Mouse (Mus musculus) testis, adult 2 months (tissue): ENCODE results near the gene Chrnb1.
A peak's percentile ranks its signal among the peaks of the same experiment; 100 is the strongest.

Experiments
- CTCF ChIP-seq: fragments of 200-500 bp; IDR thresholded peaks from 2 replicates; pipeline ENCODE4 v1.5.1; 2012; ENCODE audit warnings: low read depth, mild to moderate bottlenecking, inconsistent platforms, low read length, moderate library complexity; ENCODE audit not compliant: control insufficient read depth, insufficient read depth, insufficient replicate concordance
- POLR2A ChIP-seq: fragments of 200-500 bp; IDR thresholded peaks from 2 replicates; pipeline ENCODE4 v1.6.1; 2012; ENCODE audit warnings: low read depth, mild to moderate bottlenecking, inconsistent platforms, low read length, moderate library complexity; ENCODE audit not compliant: control insufficient read depth

DNA sequence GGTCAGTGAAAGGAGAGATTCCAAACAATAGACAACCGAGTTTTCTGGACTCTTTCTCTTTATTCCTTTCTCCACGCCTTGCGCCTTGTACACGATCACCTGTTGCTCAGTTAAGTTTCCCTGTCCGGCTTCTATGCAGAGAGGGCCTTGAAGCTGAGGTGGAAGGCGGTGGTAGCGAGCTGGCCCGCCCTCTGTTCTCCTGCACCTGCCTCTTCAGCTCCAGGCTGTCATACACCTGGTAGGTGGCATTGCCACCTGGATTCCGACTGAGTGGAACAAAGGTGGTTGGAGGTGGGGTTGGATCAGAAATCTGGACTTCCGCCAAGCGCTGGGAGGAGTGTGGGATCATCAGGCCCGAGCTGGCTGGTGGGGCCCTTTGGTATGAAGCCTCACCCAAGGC, 20.8 kb upstream of the Chrnb1 start:
- TF ChIP-seq CTCF (no peak), POLR2A (peak; percentile 55)
